Mouse (Mus musculus) bone marrow macrophage, adult 2 months (primary cell): ENCODE measurements at regions not wholly inside any gene's neighbourhood (a gene's known extent, or its start where the extent isn't known, plus 50 kb on each side); places are given as distances from the start of the nearest gene placed in this dataset.

Experiments used
- CTCF ChIP-seq: IDR thresholded peaks from 2 replicates; pipeline ENCODE4 v1.5.1; 2012; ENCODE audit warnings: low read depth, mild to moderate bottlenecking, low read length, moderate library complexity
- POLR2A ChIP-seq: IDR thresholded peaks from 2 replicates; pipeline ENCODE4 v1.6.1; 2012; ENCODE audit warnings: mild to moderate bottlenecking, low read depth, low read length, borderline replicate concordance

DNA sequence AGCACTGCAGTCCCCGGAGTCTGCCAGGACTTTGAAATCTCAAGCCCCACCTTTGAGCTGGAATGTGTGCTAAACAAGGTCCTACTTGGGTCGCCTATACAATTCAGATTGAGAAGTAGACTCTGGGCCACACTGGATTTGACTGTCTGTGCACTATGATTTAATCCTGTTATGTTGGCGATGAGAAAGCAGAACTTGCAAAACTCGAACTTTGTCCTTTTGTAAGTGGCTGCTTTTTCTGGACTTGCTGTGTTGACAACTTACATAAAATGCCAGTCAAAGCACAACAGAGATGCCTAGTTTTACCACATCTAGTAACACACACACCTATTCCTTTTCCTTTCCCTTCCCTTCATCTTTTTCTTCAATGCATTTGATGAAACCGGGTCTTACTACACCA, 142.7 kb upstream of the Habp2 start:
- no peak for TF ChIP-seq POLR2A
- TF ChIP-seq CTCF = no peak
